Mouse (Mus musculus): ENCODE measurements around the gene Gm11011. TPM values are rescaled to one million over a fixed set of nuclear protein-coding genes. Genes with fewer than 3 reads are reported as not detected.

Gm11011 gene
- polyA plus RNA-seq (2012; rRNA removed): not detected in 2 replicates

GRCm38 (mm10) chr2:169587645-169588044 is at the start of gene Gm11011:
TSS of gene Gm11011 (minus strand) at chr2:169587745.

GRCm38 (mm10) chr2:169632338-169633151 is 45.0 kb upstream of the Gm11011 start, which contains the start of gene Tshz2:
TSS of gene Tshz2 (plus strand) at chr2:169633013.

Other genes with a start within 250 kb of the Gm11011 start
- gene Tshz2, start 45.3 kb upstream of the Gm11011 start, polyA plus RNA-seq (2012; rRNA removed): 1.2 and 1.5 TPM in 2 replicates